In genomic region chr5:116031190-116031577, GRCm38 (mm10) we compare ENCODE assay signal across 9 mouse cellular contexts. TPM values are rescaled to one million over a fixed set of nuclear protein-coding genes. Genes with fewer than 3 reads are reported as not detected.
A peak's percentile ranks its signal among the peaks of the same experiment; 100 is the strongest.
DNase-seq lines count a peak whose midpoint lies in the region; ATAC-seq and TF ChIP-seq lines count a peak whose summit lies in the region.
"Had no signal": no experiment of that assay in that cellular context is flagged by ENCODE, and none has a peak within 500 bp of the region (broad histone marks: within the 10 kb centered on the region; RNA-seq: fewer than 3 reads in every experiment).

No protein-coding gene starts in this region.

- no peaks in the 10 kb centered on the region for H3K9me3 ChIP-seq in embryonic facial prominence, embryonic 12.5 days
- 0 out of 2 replicates have a peak, but pooled peaks cover 2% of the 10 kb centered on the region for H3K9me3 ChIP-seq in heart, embryonic 14.5 days (ENCODE audit: control insufficient read depth, low read length)
- H3K9me3 ChIP-seq in lung, embryonic 14.5 days (ENCODE audit: low read depth, low read length), result no peaks in the 10 kb centered on the region

- no peaks in the 10 kb centered on the region for H3K79me3 ChIP-seq in C2C12 (ENCODE audit: low read depth)

- H3K36me3 ChIP-seq in C2C12 (ENCODE audit: control insufficient read depth, insufficient read depth), result no peaks in the 10 kb centered on the region
- no peaks in the 10 kb centered on the region for H3K36me3 ChIP-seq in embryonic facial prominence, embryonic 12.5 days
- H3K36me3 ChIP-seq in heart, embryonic 14.5 days (ENCODE audit: control insufficient read depth, insufficient read depth, low read length), result no peaks in the 10 kb centered on the region
- H3K36me3 ChIP-seq in lung, embryonic 14.5 days (ENCODE audit: insufficient read depth), result no peaks in the 10 kb centered on the region

- DNase-seq in ZHBTc4 (ENCODE audit: low read depth, low spot score), result peak; percentile 86
- peak; percentile 62 to 86 for DNase-seq in kidney, postnatal 36 days
- DNase-seq in lung, embryonic 14.5 days, result peak; percentile 92
- peak; percentile 22 for DNase-seq in ovary, postnatal 10 days (ENCODE audit: low spot score)
- peak; percentile 75 for DNase-seq in thymus, postnatal 25 days

- no peak overlapping the region for H3K9ac ChIP-seq in embryonic facial prominence, embryonic 12.5 days
- H3K9ac ChIP-seq in heart, embryonic 14.5 days (ENCODE audit: low read length), result no peak overlapping the region
- H3K9ac ChIP-seq in lung, embryonic 14.5 days, result no peak overlapping the region

- peaks cover 5% of the 10 kb centered on the region for H3K4me1 ChIP-seq in embryonic facial prominence, embryonic 12.5 days
- peaks cover 5 to 6% of the 10 kb centered on the region in 2 experiments; a peak in 2 of 4 replicates for H3K4me1 ChIP-seq in heart, embryonic 14.5 days (ENCODE audit: control insufficient read depth in 2 of 2, insufficient read depth in 2 of 2, low read length in 2 of 2)
- no peaks in the 10 kb centered on the region for H3K4me1 ChIP-seq in lung, embryonic 14.5 days (ENCODE audit: insufficient read depth)

- H3K79me2 ChIP-seq in C2C12 (ENCODE audit: control insufficient read depth, insufficient read depth), result no peaks in the 10 kb centered on the region

- peak; percentile 51 for TF ChIP-seq CTCF in C2C12 (IDR thresholded peaks at IDR 0.05; ENCODE audit: control insufficient read depth, insufficient read depth, insufficient read length)
- peak; percentile 88 for TF ChIP-seq CTCF in lung, embryonic 14.5 days (IDR thresholded peaks at IDR 0.05; ENCODE audit: low read depth)

- H3K27me3 ChIP-seq in C2C12 (ENCODE audit: control insufficient read depth, insufficient read depth, insufficient read length), result peaks cover 10% of the 10 kb centered on the region
- H3K27me3 ChIP-seq in embryonic facial prominence, embryonic 12.5 days, result 0 out of 2 replicates have a peak, but pooled peaks cover 3% of the 10 kb centered on the region
- H3K27me3 ChIP-seq in heart, embryonic 14.5 days (ENCODE audit: control insufficient read depth, insufficient read depth, low read length), result 0 out of 2 replicates have a peak, but pooled peaks cover 7% of the 10 kb centered on the region
- no peaks in the 10 kb centered on the region for H3K27me3 ChIP-seq in lung, embryonic 14.5 days (ENCODE audit: insufficient read depth, low read length)

- no peak overlapping the region for H3K4me3 ChIP-seq in C2C12 (ENCODE audit: insufficient read depth, poor library complexity, severe bottlenecking)
- H3K4me3 ChIP-seq in embryonic facial prominence, embryonic 12.5 days, result no peak overlapping the region
- no peak overlapping the region for H3K4me3 ChIP-seq in heart, embryonic 14.5 days (ENCODE audit: control insufficient read depth in 1 of 2, insufficient read depth in 1 of 2, low read depth in 1 of 2, low read length in 2 of 2)
- H3K4me3 ChIP-seq in lung, embryonic 14.5 days (ENCODE audit: low read depth, low read length), result no peak overlapping the region

- no peak overlapping the region for H3K27ac ChIP-seq in embryonic facial prominence, embryonic 12.5 days
- no peak overlapping the region for H3K27ac ChIP-seq in heart, embryonic 14.5 days (replicated peaks in 1 of 2; ENCODE audit: control insufficient read depth in 1 of 2, insufficient read depth in 1 of 2, low read depth in 2 of 2, low read length in 2 of 2)
- H3K27ac ChIP-seq in lung, embryonic 14.5 days (ENCODE audit: low read depth), result no peak overlapping the region

- H3ac ChIP-seq in C2C12 (ENCODE audit: control insufficient read depth, insufficient read length, low read depth), result no peak overlapping the region

- H3K4me2 ChIP-seq in embryonic facial prominence, embryonic 12.5 days (replicated peaks), result peak overlapping the region; percentile 36
- H3K4me2 ChIP-seq in heart, embryonic 14.5 days (ENCODE audit: low read length), result peak overlapping the region; percentile 52
- peak overlapping the region; percentile 35; the same call in 1 of the 2 replicates for H3K4me2 ChIP-seq in lung, embryonic 14.5 days

- WGBS in embryonic facial prominence, embryonic 12.5 days, result 3% methylated on average over 14 of the region's 14 CpGs
- WGBS in heart, embryonic 14.5 days, result under 1% methylated on average over 14 of the region's 14 CpGs
- WGBS in lung, embryonic 14.5 days, result 3% methylated on average over 14 of the region's 14 CpGs

- no peak for ATAC-seq in embryonic facial prominence, embryonic 12.5 days (ENCODE audit: insufficient number of reproducible peaks, insufficient read depth, low FRiP score, low TSS enrichment)
- no peak for ATAC-seq in heart, embryonic 14.5 days (ENCODE audit: insufficient number of reproducible peaks, insufficient read depth, low FRiP score, low read depth)
- peak; percentile 36; the same call in 1 of the 2 replicates for ATAC-seq in lung, embryonic 14.5 days (ENCODE audit: insufficient read depth)

TF ChIP-seq in C2C12, 6 proteins besides CTCF, POLR2A, EP300 and RAD21:
- TF ChIP-seq USF1 (IDR thresholded peaks at IDR 0.05; ENCODE audit: low read depth), result no peak

RNA-seq across cellular contexts. Expression of gene Prkab1, which starts 6.9 kb away (rescaled TPM):
- 48.6 TPM for polyA plus RNA-seq in C2C12 (2012; fragmentation: generic; extraction: Trizol)
- polyA plus RNA-seq in embryonic facial prominence, embryonic 12.5 days (2016; fragmentation: Nextera tagmentation; extraction: Ambion mirVana), result 73.2 and 73.7 TPM in 2 replicates
- polyA plus RNA-seq in heart, embryonic 14.5 days (2014; fragmentation: Nextera tagmentation; extraction: Ambion mirVana), result 38.0 and 40.5 TPM in 2 replicates
- polyA plus RNA-seq in lung, embryonic 14.5 days (2014; fragmentation: Nextera tagmentation; extraction: Ambion mirVana), result 68.9 and 71.6 TPM in 2 replicates

RNA-seq across cellular contexts. Expression of gene Tmem233, which starts 51.9 kb away (rescaled TPM):
- polyA plus RNA-seq in C2C12 (2012; fragmentation: generic; extraction: Trizol), result not detected
- polyA plus RNA-seq in embryonic facial prominence, embryonic 12.5 days (2016; fragmentation: Nextera tagmentation; extraction: Ambion mirVana), result not detected in 2 replicates
- polyA plus RNA-seq in heart, embryonic 14.5 days (2014; fragmentation: Nextera tagmentation; extraction: Ambion mirVana), result not detected in 2 replicates
- polyA plus RNA-seq in lung, embryonic 14.5 days (2014; fragmentation: Nextera tagmentation; extraction: Ambion mirVana), result 0.14 and 0.16 TPM in 2 replicates
- polyA plus RNA-seq: large intestine, adult 2 months had no signal

Comparison
In these comparisons a context has a peak if more than half of its experiments do, and no peak if none do; other contexts are left out.
1. DNase-seq: peak in every context shown above with its lines; median percentile 92 in lung, embryonic 14.5 days; 86 in ZHBTc4; 75 in thymus, postnatal 25 days; 74 in kidney, postnatal 36 days; 22 in ovary, postnatal 10 days.